Mouse (Mus musculus) lung, postnatal 0 days (tissue): ENCODE measurements around the gene Ogfr. TPM values are rescaled to one million over a fixed set of nuclear protein-coding genes. Genes with fewer than 3 reads are reported as not detected.
A peak's percentile ranks its signal among the peaks of the same experiment; 100 is the strongest.

Source experiments
- ATAC-seq: fragments of 200-750 bp; cut with Nextera tagmentation; 2 replicates; pipeline ENCODE4 v1.8.0; 2017; ENCODE audit warnings: moderate library complexity
- DNase-seq: peaks from one replicate; pipeline ENCODE4 v3.0.0-alpha.2; 2016; ENCODE audit warnings: low spot score
- H3K27ac ChIP-seq: fragments of 300-500 bp; sonication (generic); 2 replicates; pipeline ENCODE4 v1.5.1; 2014; ENCODE audit warnings: antibody characterized with exemption, mild to moderate bottlenecking, low read length, mixed read lengths
- H3K27me3 ChIP-seq: fragments of 300-500 bp; sonication (generic); replicated peaks from 2 replicates; pipeline ENCODE4 v1.6.1; 2014; ENCODE audit warnings: low read length, mixed read lengths; ENCODE audit not compliant: insufficient read depth
- H3K36me3 ChIP-seq: fragments of 300-500 bp; sonication (generic); 2 replicates; pipeline ENCODE4 v1.6.1; 2014; ENCODE audit warnings: low read length, mixed read lengths; ENCODE audit not compliant: insufficient read depth
- H3K4me1 ChIP-seq: fragments of 300-500 bp; sonication (generic); 2 replicates; pipeline ENCODE4 v1.6.1; 2014; ENCODE audit warnings: antibody characterized with exemption, low read depth, low read length, mixed read lengths; ENCODE audit not compliant: insufficient read depth
- H3K4me2 ChIP-seq: fragments of 300-500 bp; sonication (generic); replicated peaks from 2 replicates; pipeline ENCODE4 v1.6.1; 2014; ENCODE audit warnings: low read depth, mild to moderate bottlenecking, low read length, moderate library complexity, mixed read lengths
- H3K4me3 ChIP-seq: fragments of 300-500 bp; sonication (generic); 2 replicates; pipeline ENCODE4 v1.5.1; 2014; ENCODE audit warnings: low read depth, low read length
- H3K9ac ChIP-seq: fragments of 300-500 bp; sonication (generic); replicated peaks from 2 replicates; pipeline ENCODE4 v1.6.1; 2014; ENCODE audit warnings: low read depth, mild to moderate bottlenecking
- H3K9me3 ChIP-seq: fragments of 300-500 bp; sonication (generic); 2 replicates; pipeline ENCODE4 v1.6.1; 2016; ENCODE audit warnings: low read length, mixed read lengths
- CTCF ChIP-seq: IDR thresholded peaks from 2 replicates; pipeline ENCODE4 v1.5.1; 2016; ENCODE audit warnings: antibody characterized with exemption, mild to moderate bottlenecking
- EP300 ChIP-seq: IDR thresholded peaks from 2 replicates; pipeline ENCODE4 v1.6.1; 2016; ENCODE audit warnings: antibody characterized with exemption, mild to moderate bottlenecking, control low read depth
- WGBS: fragments of 180-500 bp; shearing (Covaris S2); extraction: QIAGEN DNeasy Blood & Tissue Kit; methylation state at CpG from one replicate; pipeline ENCODE4 v1.1.7; 2014; 5-methylcytosine and 5-hydroxymethylcytosine counted together
- polyA plus RNA-seq: library from polyadenylated mRNA; unstranded; fragments of >200 nt; fragmentation: Nextera tagmentation; extraction: Ambion mirVana; gene quantifications from 2 replicates; pipeline ENCODE4 v1.2.1, GENCODE M21; 2015

Ogfr gene
- polyA plus RNA-seq, 1 experiment from 2014 or later = 38.3 TPM

DNA sequence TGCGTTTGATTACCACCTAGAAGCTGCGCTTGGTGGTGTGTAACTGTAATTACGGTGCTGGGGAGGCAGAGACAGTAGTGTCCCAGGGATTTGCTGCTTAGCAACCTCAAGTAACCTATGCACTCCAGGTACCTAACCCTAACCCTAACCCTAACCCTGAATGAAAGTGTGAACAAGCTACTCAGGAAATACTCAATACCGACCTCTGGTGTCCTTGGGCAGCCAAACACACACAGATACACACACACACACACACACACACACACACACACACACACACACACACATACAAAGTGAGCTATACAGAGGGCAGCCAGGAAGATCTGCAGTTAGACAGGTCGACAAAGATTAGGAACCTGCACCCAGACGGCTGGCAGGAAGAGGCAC lies 316 bp upstream of the Ogfr start:
- WGBS = 46% methylated on average over 6 of the region's 6 CpGs
- Histone ChIP-seq H3K9ac (peak overlapping the region; percentile 85), H3K4me2 (peak overlapping the region; percentile 73), H3K36me3 (0 out of 2 replicates have a peak, but pooled peaks cover 19% of the 10 kb centered on the region), H3K27me3 (no peaks in the 10 kb centered on the region), H3K4me1 (peaks cover 4% of the 10 kb centered on the region; the same call in 1 of the 2 replicates), H3K4me3 (peak overlapping the region; percentile 95), H3K9me3 (no peaks in the 10 kb centered on the region), H3K27ac (peak overlapping the region; percentile 96)
- TF ChIP-seq CTCF (peak; percentile 47), EP300 (no peak)
- DNase-seq (no peak), ATAC-seq (peak; percentile 18; the same call in 1 of the 2 replicates)

DNA sequence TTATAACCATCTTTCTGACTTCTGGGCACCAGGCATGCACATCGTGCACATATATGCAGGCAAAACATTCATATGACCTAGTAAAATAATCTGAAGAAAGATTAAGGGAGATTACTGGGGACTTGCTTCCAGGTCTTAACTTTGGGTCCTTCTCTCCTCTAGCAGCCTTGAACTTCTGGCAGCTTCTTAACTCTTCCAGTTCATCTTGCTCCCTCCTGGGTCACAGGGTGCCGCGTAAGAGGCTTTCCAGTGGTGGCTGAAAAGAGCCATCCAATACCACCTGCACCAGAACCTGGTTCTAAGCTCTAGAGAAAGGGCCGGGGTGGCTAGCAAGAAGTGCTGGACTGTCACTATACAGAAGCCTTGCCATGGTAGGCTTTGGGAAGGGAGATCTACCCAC lies 8.4 kb downstream of the Ogfr start, which contains the start of gene Col9a3:
TSS of gene Col9a3 (plus strand) at position 301 of the 400 bp plus-strand sequence.
- TF ChIP-seq EP300 (no peak), CTCF (no peak)
- Histone ChIP-seq H3K27me3 (no peaks in the 10 kb centered on the region; the same call in 1 of the 2 replicates), H3K36me3 (0 out of 2 replicates have a peak, but pooled peaks cover 16% of the 10 kb centered on the region), H3K4me2 (no peak within 1 kb of the TSS), H3K27ac (no peak within 1 kb of the TSS), H3K4me3 (no peak within 1 kb of the TSS; the same call in 1 of the 2 replicates), H3K4me1 (no peaks in the 10 kb centered on the region), H3K9me3 (no peaks in the 10 kb centered on the region), H3K9ac (no peak within 1 kb of the TSS)
- no peak for DNase-seq
- WGBS = 40% methylated on average over 4 of the region's 4 CpGs
- ATAC-seq = no peak

DNA sequence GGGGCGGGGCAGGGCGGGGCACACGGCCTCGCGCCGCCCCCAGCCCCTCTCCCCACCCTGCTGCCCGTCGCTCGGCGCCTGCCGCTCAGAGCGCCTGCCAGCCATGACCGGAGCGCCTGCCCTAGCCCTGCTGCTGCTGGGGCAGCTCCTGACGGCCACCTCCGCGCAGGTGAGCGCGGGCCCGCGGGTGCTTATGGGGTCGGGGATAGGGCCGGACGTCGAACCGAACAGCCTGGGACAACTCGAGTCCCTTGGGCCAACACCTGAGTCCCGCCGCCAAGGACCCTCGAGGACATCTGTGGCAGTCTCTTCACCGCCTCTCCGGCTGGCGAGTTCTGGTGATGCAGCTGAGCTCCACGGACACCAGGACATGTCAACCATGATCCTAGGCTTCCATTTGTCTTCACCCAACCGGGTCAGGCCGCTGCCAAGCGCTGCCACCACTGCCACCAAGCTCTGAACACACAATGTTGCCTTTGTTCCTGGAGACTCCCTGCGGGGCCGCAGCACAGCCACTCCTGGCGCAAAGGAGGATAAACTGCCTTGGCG lies 9.2 kb downstream of the Ogfr start:
- Histone ChIP-seq H3K27ac (no peak overlapping the region), H3K27me3 (no peaks in the 10 kb centered on the region; the same call in 1 of the 2 replicates), H3K4me3 (no peak overlapping the region; the same call in 1 of the 2 replicates), H3K36me3 (0 out of 2 replicates have a peak, but pooled peaks cover 14% of the 10 kb centered on the region), H3K9me3 (no peaks in the 10 kb centered on the region), H3K4me1 (no peaks in the 10 kb centered on the region), H3K9ac (no peak overlapping the region), H3K4me2 (no peak overlapping the region)
- ATAC-seq (no peak), DNase-seq (no peak)
- TF ChIP-seq EP300 = no peak
- WGBS = 2% methylated on average over 40 of the region's 41 CpGs

DNA sequence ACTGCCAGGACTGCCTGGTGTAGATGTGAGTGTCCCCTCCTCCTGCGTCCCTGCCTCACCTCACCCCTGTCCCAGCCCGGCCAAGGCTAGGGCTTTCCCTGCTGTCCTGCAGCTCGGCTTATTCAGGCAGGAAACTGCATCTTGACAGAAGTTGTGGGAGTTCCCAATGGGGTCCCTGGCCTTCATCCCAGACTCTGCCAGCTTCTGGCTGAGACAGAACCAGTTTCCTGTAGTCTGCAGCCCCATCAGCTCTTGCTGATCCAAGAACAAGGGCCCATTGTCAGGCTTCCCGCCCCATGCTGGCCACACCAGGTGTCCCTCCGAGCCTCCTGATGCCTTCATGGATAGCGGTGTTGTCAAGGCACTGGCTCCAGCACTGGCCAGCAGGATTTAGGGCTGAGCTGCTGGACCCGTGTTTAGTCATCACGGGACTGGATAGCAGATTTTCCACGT lies 11.6 kb downstream of the Ogfr start:
- Histone ChIP-seq H3K4me1 (no peaks in the 10 kb centered on the region), H3K9me3 (no peaks in the 10 kb centered on the region), H3K4me2 (no peak overlapping the region), H3K9ac (no peak overlapping the region), H3K36me3 (no peaks in the 10 kb centered on the region), H3K27me3 (no peaks in the 10 kb centered on the region; the same call in 1 of the 2 replicates), H3K27ac (no peak overlapping the region), H3K4me3 (no peak overlapping the region)
- ATAC-seq (no peak), DNase-seq (no peak)
- WGBS = 22% methylated on average over 9 of the region's 9 CpGs
- TF ChIP-seq CTCF = no peak
- no peak for TF ChIP-seq EP300

DNA sequence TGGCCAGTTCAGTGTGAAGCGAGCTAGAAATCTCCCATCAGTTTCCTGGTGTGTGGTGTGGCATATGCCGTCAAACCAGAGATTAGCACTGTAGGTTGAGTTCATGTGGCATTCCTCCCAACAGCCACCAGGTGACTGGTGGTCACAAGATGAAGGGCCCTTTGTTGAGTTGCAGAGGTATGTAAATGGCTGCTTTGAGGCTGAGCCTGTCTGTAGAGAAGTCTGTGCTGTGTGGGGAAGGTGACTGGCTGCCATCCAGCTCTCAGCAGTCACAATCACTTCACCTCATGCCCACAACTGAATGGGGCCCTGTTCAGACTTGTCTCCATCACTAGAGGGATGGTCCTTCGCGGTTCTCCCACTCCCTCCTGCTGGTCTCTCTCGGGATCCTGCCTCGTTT lies 15.7 kb downstream of the Ogfr start:
- H3K4me1 ChIP-seq = no peaks in the 10 kb centered on the region
- H3K27me3 ChIP-seq = no peaks in the 10 kb centered on the region
- H3K4me3 ChIP-seq = no peak overlapping the region
- no peaks in the 10 kb centered on the region for H3K9me3 ChIP-seq
- 31% methylated on average over 6 of the region's 6 CpGs for WGBS
- DNase-seq = no peak
- H3K36me3 ChIP-seq = no peaks in the 10 kb centered on the region
- H3K9ac ChIP-seq = no peak overlapping the region
- ATAC-seq = peak; percentile 16; the same call in 1 of the 2 replicates
- TF ChIP-seq EP300 = no peak
- 0 out of 2 replicates have a peak, but pooled peaks have one; percentile 28 for TF ChIP-seq CTCF
- no peak overlapping the region for H3K27ac ChIP-seq
- no peak overlapping the region for H3K4me2 ChIP-seq

DNA sequence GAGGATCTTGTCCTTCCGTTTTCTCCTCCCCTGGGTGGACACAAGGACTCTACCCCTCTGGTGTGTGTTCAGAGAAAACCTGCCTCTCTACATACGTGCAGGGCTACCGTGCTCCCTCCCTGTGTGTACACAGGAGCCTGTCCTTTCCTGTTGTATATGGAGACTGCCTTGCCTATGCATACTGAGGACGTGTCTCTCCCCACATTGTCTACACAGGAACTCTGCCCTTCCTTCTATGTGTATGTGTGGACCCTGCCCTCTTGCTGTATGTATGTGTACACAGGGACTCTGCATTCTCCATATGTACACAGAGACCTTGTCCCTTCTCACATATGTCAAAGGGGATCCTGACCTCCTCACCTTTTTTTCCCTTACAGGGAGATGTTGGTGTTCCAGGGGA lies 21.2 kb downstream of the Ogfr start:
- 50% methylated on average over 4 of the region's 4 CpGs for WGBS
- DNase-seq (no peak), ATAC-seq (no peak)
- no peak for TF ChIP-seq CTCF
- no peak for TF ChIP-seq EP300
- H3K36me3 ChIP-seq = no peaks in the 10 kb centered on the region
- no peak overlapping the region for H3K4me3 ChIP-seq
- no peaks in the 10 kb centered on the region for H3K4me1 ChIP-seq
- no peaks in the 10 kb centered on the region for H3K9me3 ChIP-seq
- no peak overlapping the region for H3K27ac ChIP-seq
- no peaks in the 10 kb centered on the region for H3K27me3 ChIP-seq
- H3K4me2 ChIP-seq = no peak overlapping the region
- H3K9ac ChIP-seq = no peak overlapping the region
